Mouse (Mus musculus): ENCODE results near the gene Zfp358. TPM values are rescaled to one million over a fixed set of nuclear protein-coding genes. Genes with fewer than 3 reads are reported as not detected.

Gene Zfp358
- 74.2 and 92.5 TPM in 2 replicates for polyA plus RNA-seq (2012; rRNA removed)

DNA sequence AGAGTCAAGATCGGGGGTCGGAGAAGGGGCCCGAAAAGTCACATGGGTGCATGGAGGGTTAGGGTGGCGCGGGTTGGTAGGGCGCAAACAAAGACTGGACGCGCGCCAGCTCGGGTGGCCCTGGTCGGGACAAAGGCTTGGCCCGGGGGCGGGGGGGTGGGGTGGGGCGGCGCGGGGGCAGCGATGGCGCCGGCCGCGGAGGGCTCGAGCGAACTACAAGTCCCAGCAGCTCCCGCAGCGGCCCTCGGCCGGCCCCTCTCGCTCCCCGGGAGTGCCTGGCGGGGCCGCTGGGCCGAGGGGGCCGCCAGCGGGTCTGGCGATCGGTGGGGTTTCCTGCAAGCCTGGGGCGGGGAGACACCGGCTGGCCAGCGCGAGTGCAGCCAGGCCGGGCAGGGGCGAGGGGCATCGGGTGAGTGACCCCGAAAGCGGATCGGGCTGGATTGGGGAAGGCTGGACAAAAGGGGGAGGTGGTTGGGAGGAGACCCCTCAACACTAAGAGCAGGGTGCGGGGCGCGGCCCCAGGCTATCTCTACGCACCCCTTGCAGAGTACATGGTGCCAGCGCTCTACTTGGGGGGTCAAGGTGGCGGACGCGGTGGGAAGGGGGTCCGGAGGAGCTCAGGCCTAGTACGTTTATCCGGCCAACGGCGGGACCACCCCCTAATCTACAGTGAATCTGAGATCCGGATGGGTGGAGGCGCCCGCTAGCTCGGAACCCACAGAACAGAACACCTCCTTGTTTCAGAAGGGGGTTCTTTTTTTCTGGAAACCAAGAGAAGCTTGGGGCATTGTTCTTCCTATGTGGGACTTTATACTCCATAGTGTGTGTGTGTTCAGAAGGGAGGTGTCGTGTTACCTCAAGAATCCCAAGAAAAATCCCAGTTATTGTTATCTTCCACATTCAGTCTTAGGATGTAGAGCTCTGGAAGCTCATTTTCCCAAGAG, at the start of gene Zfp358:
Gene Zfp358 (plus strand): TSS at position 238 of the 944 bp plus-strand sequence.

DNA sequence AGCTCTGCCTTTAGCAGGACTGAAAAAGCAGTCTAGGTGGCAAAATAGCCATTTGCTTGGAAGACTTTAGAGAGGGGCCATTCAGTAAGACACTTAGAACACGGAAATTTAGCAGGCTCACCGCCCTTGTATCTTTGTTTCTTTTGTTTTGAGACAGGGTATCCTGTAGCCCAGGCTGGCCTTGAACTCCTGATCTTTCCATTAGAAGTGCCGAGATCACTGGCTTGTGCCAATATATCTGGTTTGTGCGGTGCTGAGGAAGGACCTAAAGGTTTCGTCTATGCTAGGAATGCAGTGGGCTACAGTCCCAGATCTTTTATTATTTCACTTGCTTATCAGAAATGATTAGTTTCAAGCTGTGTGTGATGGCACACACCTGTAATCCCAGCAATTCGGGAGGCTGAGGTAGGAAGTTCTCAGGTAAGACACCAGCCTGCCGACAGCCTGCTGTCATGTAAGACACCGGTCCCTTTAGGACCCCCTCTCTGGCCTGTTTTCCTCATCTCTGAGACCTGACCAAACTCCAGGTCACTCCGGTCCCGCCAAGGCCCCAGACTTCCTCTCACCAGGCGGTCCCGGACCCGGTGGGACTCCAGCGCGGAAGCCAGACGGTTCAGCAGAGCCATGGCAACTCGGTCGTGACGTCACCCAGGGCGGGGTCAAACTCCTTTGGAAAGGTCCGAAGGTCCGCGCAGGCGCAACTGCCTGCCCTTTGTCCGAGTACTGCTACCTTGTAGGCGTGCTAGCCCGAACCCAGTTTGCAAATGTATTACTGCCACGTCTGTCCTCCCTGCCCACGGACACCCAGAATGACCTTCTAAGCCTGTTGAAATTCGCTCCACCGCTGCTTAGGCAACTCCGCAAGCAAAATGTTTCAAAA, 25.7 kb upstream of the Zfp358 start, which contains the start of gene Pex11g:
Gene Pex11g (minus strand): TSS at position 675 of the 880 bp plus-strand sequence.

GRCm38 (mm10) chr8:3470562-3470961, 22.4 kb upstream of the Zfp358 start, which contains the start of gene Tex45:
Gene Tex45, plus strand, starts transcription at chr8:3470862.

DNA sequence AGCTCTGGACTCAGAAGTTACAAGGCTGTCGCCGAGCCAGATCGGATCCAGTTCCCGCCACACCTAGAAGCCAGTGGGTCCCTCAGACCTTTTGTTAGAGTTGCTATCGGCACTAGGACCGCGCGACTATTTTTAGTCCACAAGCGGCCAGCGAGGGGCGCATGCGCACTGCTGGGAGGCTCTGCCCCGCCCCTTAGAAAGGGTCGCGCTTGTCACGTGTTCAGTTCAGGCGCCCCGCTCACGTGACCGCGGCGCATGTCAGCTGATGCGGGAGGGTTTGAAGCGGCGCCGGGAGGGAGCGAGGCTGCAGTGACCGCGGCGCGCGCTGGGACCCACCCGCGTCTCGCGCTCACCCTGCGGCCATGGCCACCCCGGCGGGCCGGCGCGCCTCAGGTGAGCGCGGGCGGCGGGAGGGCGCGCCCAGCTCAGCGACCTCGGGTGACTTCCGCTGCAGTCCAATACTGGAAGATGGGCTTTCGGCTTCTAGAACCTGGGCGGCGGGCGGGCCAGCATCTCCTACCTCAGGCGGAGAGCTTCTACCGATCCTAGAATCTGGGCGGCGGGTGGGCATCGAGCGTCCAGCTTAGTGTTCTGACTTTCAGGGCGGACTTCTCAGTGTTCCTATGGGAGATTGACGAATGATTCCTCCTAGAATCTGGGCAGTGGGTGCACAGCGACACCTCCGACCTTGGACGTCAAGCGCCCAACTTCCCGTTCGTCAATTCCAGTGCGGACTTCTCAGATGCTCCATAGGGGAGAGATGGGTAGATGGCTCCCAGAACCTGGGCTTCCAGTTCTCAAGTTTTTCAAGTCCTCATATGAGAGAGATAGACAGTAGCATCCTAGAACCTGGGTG, 7.5 kb downstream of the Zfp358 start, which contains the start of gene Mcoln1:
Gene Mcoln1 (plus strand): TSS at position 223 of the 856 bp plus-strand sequence.

DNA sequence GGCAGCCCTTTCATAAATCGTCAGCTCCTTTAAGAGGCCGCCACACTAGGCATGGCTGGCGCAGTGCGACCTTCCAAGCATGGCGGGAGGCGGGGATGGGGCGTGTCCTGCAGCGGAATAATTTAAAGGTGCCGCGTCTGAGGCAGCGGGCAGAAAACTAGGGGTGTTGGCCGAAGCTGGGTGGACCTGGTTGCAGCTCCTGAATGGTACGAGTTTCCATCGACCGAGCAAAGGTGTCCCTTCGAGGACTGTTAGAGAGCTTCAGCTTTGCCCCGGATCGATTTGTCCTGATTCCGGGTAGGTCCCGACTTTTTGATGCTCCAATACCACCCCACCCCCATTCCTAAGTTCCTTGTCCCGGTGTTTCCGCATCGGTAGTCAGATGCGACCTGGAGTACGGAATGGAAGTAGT, 22.3 kb downstream of the Zfp358 start, which contains the start of gene Pnpla6:
Gene Pnpla6 (plus strand): TSS at position 125 of the 412 bp plus-strand sequence.

Other genes with a start within 250 kb of the Zfp358 start
- 16.6 and 18.2 TPM in 2 replicates for gene Insr, start 213.5 kb upstream of the Zfp358 start, polyA plus RNA-seq (2012; rRNA removed)
- gene A430078G23Rik, start 139.7 kb upstream of the Zfp358 start, polyA plus RNA-seq (2012; rRNA removed), result 0.03 and 0.09 TPM in 2 replicates
- gene Arhgef18, start 100.1 kb upstream of the Zfp358 start, polyA plus RNA-seq (2012; rRNA removed), result 27.8 and 29.3 TPM in 2 replicates
- 2.4 and 2.9 TPM in 2 replicates for gene Pex11g, start 25.5 kb upstream of the Zfp358 start, polyA plus RNA-seq (2012; rRNA removed)
- 0.58 and 0.62 TPM in 2 replicates for gene Tex45, start 22.3 kb upstream of the Zfp358 start, polyA plus RNA-seq (2012; rRNA removed)
- 236 and 248 TPM in 2 replicates for gene Mcoln1, start 7.3 kb downstream of the Zfp358 start, polyA plus RNA-seq (2012; rRNA removed)
- 59.1 and 61.3 TPM in 2 replicates for gene Pnpla6, start 22.2 kb downstream of the Zfp358 start, polyA plus RNA-seq (2012; rRNA removed)
- gene C330021F23Rik, start 74.9 kb downstream of the Zfp358 start, polyA plus RNA-seq (2012; rRNA removed), result 0.26 and 0.55 TPM in 2 replicates
- gene Camsap3, start 94.2 kb downstream of the Zfp358 start, polyA plus RNA-seq (2012; rRNA removed), result 72.3 and 75.4 TPM in 2 replicates
- gene Xab2, start 128.2 kb downstream of the Zfp358 start, polyA plus RNA-seq (2012; rRNA removed), result 63.3 and 64.9 TPM in 2 replicates
- gene Pet100, start 128.4 kb downstream of the Zfp358 start, polyA plus RNA-seq (2012; rRNA removed), result 49.0 and 56.9 TPM in 2 replicates
- 1.1 and 17.6 TPM in 2 replicates for gene Pcp2, start 132.4 kb downstream of the Zfp358 start, polyA plus RNA-seq (2012; rRNA removed)
- 209 and 221 TPM in 2 replicates for gene Stxbp2, start 137.8 kb downstream of the Zfp358 start, polyA plus RNA-seq (2012; rRNA removed)
- 0.95 and 1.3 TPM in 2 replicates for gene Retn, start 162.6 kb downstream of the Zfp358 start, polyA plus RNA-seq (2012; rRNA removed)
- gene Mcemp1, start 172.6 kb downstream of the Zfp358 start, polyA plus RNA-seq (2012; rRNA removed), result 0.27 and 0.28 TPM in 2 replicates
- 11.2 and 13.3 TPM in 2 replicates for gene Fcor, start 179.2 kb downstream of the Zfp358 start, polyA plus RNA-seq (2012; rRNA removed)
- 61.4 and 63.1 TPM in 2 replicates for gene Trappc5, start 183.2 kb downstream of the Zfp358 start, polyA plus RNA-seq (2012; rRNA removed)
- gene Fcer2a, start 201.0 kb downstream of the Zfp358 start, polyA plus RNA-seq (2012; rRNA removed), result 0.03 TPM in 1 of 2 replicates, not detected in the other
- not detected in 2 replicates for gene Clec4g, start 227.5 kb downstream of the Zfp358 start, polyA plus RNA-seq (2012; rRNA removed)